Mouse (Mus musculus): ENCODE measurements around the gene Efs.

GRCm38 (mm10) chr14:54948781-54949180, 22.9 kb upstream of the Efs start:
- TF ChIP-seq CTCF (IDR thresholded peaks at IDR 0.05; ENCODE audit: low read depth, low read length) (no peak), POLR2A (IDR thresholded peaks at IDR 0.05; ENCODE audit: insufficient read depth, low read length) (no peak), EP300 (IDR thresholded peaks at IDR 0.05; ENCODE audit: insufficient read depth, low read depth, low read length) (no peak)
